In genomic region chr2:132091749-132092148, GRCm38 (mm10) we compare ENCODE assay signal across 24 mouse cellular contexts. TPM values are rescaled to one million over a fixed set of nuclear protein-coding genes. Genes with fewer than 3 reads are reported as not detected.
A peak's percentile ranks its signal among the peaks of the same experiment; 100 is the strongest.
DNase-seq lines count a peak whose midpoint lies in the region; ATAC-seq and TF ChIP-seq lines count a peak whose summit lies in the region.
"Had no signal": no experiment of that assay in that cellular context is flagged by ENCODE, and none has a peak within 500 bp of the region (broad histone marks: within the 10 kb centered on the region; RNA-seq: fewer than 3 reads in every experiment).

No protein-coding gene starts in this region.

- peak; percentile 52 for DNase-seq in liver, adult 2 months (ENCODE audit: extremely low read depth, low read depth, low spot score)
- no peak for DNase-seq in G1E (ENCODE audit: low spot score)
- DNase-seq in layer of hippocampus, adult 2 months (ENCODE audit: low spot score in 2 of 2) = no peak
- DNase-seq in thymus, adult 2 months = no peak
- DNase-seq: adrenal gland, postnatal 25 days; cerebellum, adult 2 months; heart, adult 11 months; heart, postnatal 36 days; kidney, adult 9 months; kidney, postnatal 36 days; lung, adult 2 months; lung, postnatal 36 days; right cerebral cortex, adult 18-20 months; spleen, adult 18-20 months had no signal

- H3K27me3 ChIP-seq in liver, adult 2 months (ENCODE audit: control insufficient read depth, insufficient read depth, low read length) = no peaks in the 10 kb centered on the region
- H3K27me3 ChIP-seq in liver, embryonic 12.5 days (replicated peaks) = no peaks in the 10 kb centered on the region
- no peaks in the 10 kb centered on the region for H3K27me3 ChIP-seq in G1E (ENCODE audit: insufficient read depth, low read length)
- H3K27me3 ChIP-seq in thymus, adult 2 months (ENCODE audit: control insufficient read depth, insufficient read depth, low read length) = no peaks in the 10 kb centered on the region
- H3K27me3 ChIP-seq in heart, embryonic 12.5 days (replicated peaks) = no peaks in the 10 kb centered on the region
- H3K27me3 ChIP-seq: forebrain, embryonic 12.5 days; limb, embryonic 12.5 days; midbrain, embryonic 12.5 days; neural tube, embryonic 13.5 days had no signal

- H3K9me3 ChIP-seq in liver, embryonic 12.5 days (replicated peaks) = no peaks in the 10 kb centered on the region
- H3K9me3 ChIP-seq in G1E (replicated peaks) = no peaks in the 10 kb centered on the region
- H3K9me3 ChIP-seq in heart, embryonic 12.5 days (replicated peaks) = no peaks in the 10 kb centered on the region
- H3K9me3 ChIP-seq: embryonic facial prominence, embryonic 10.5 days; forebrain, embryonic 12.5 days; limb, embryonic 12.5 days; midbrain, embryonic 12.5 days; neural tube, embryonic 13.5 days had no signal

- peaks cover 5% of the 10 kb centered on the region; the same call in 1 of the 2 replicates for H3K36me3 ChIP-seq in liver, adult 2 months (ENCODE audit: control insufficient read depth, insufficient read depth, low read length)
- peaks cover 7% of the 10 kb centered on the region; the same call in 1 of the 2 replicates for H3K36me3 ChIP-seq in liver, embryonic 12.5 days
- H3K36me3 ChIP-seq in G1E (replicated peaks) = peaks cover 43% of the 10 kb centered on the region
- H3K36me3 ChIP-seq in thymus, adult 2 months (ENCODE audit: control insufficient read depth, insufficient read depth, low read length) = peaks cover 13% of the 10 kb centered on the region; the same call in 1 of the 2 replicates
- H3K36me3 ChIP-seq in heart, embryonic 12.5 days = peaks cover 16% of the 10 kb centered on the region

- ATAC-seq in liver, embryonic 12.5 days = no peak
- ATAC-seq in G1E (ENCODE audit: extremely low read depth, insufficient number of reproducible peaks, low FRiP score, poor library complexity, severe bottlenecking) = 0 out of 2 replicates have a peak, but pooled peaks have one; percentile 25
- peak; percentile 45; the same call in 1 of the 2 replicates for ATAC-seq in granulocyte monocyte progenitor cell, adult 5-6 weeks (replicated peaks; ENCODE audit: poor library complexity, severe bottlenecking)
- peak; percentile 40 for ATAC-seq in megakaryocyte progenitor cell, adult 5-6 weeks (replicated peaks; ENCODE audit: poor library complexity)
- ATAC-seq in heart, embryonic 12.5 days (ENCODE audit: insufficient number of reproducible peaks, low FRiP score) = no peak
- ATAC-seq: hindbrain, postnatal 0 days had no signal

- TF ChIP-seq POLR2A in liver, adult 2 months (IDR thresholded peaks at IDR 0.05; ENCODE audit: extremely low read depth, insufficient read depth, low read length) = no peak
- no peak for TF ChIP-seq POLR2A in thymus, adult 2 months (IDR thresholded peaks at IDR 0.05; ENCODE audit: control insufficient read depth, extremely low read depth, insufficient read depth, low read length, poor library complexity)

- H3K79me2 ChIP-seq in liver, adult 2 months (ENCODE audit: control insufficient read depth, insufficient read depth, low read length) = peaks cover 5% of the 10 kb centered on the region; the same call in 1 of the 2 replicates

- no peak overlapping the region for H3K9ac ChIP-seq in liver, adult 2 months (ENCODE audit: low read depth, low read length)
- no peak overlapping the region for H3K9ac ChIP-seq in liver, embryonic 12.5 days
- no peak overlapping the region for H3K9ac ChIP-seq in heart, embryonic 12.5 days
- H3K9ac ChIP-seq: forebrain, embryonic 12.5 days; limb, embryonic 12.5 days; midbrain, embryonic 12.5 days; neural tube, embryonic 13.5 days had no signal

- no peak overlapping the region for H3K4me2 ChIP-seq in liver, embryonic 12.5 days
- H3K4me2 ChIP-seq in heart, embryonic 12.5 days = no peak overlapping the region
- H3K4me2 ChIP-seq: forebrain, embryonic 12.5 days; limb, embryonic 12.5 days; midbrain, embryonic 12.5 days; neural tube, embryonic 13.5 days had no signal

- no peak for TF ChIP-seq CTCF in liver, adult 2 months (IDR thresholded peaks at IDR 0.05; ENCODE audit: low read depth, low read length)
- no peak for TF ChIP-seq CTCF in G1E (IDR thresholded peaks at IDR 0.05; ENCODE audit: low read depth, low read length)
- TF ChIP-seq CTCF in layer of hippocampus, adult 2 months (conservative IDR thresholded peaks at IDR 0.05) = no peak
- no peak for TF ChIP-seq CTCF in thymus, adult 2 months (IDR thresholded peaks at IDR 0.05; ENCODE audit: borderline replicate concordance, control insufficient read depth, extremely low read depth, insufficient read depth, low read length, poor library complexity)

- no peak overlapping the region for H3K4me3 ChIP-seq in liver, adult 2 months (ENCODE audit: insufficient read depth, low read depth, low read length)
- no peak overlapping the region for H3K4me3 ChIP-seq in liver, embryonic 12.5 days
- no peak overlapping the region for H3K4me3 ChIP-seq in G1E (ENCODE audit: low read depth, low read length)
- no peak overlapping the region for H3K4me3 ChIP-seq in layer of hippocampus, adult 2 months
- H3K4me3 ChIP-seq in thymus, adult 2 months (ENCODE audit: control insufficient read depth, insufficient read depth, low read length) = no peak overlapping the region
- no peak overlapping the region for H3K4me3 ChIP-seq in heart, embryonic 12.5 days
- H3K4me3 ChIP-seq: embryonic facial prominence, embryonic 10.5 days; forebrain, embryonic 12.5 days; limb, embryonic 12.5 days; midbrain, embryonic 12.5 days; neural tube, embryonic 13.5 days had no signal

- H3K27ac ChIP-seq in liver, adult 2 months (replicated peaks; ENCODE audit: insufficient read depth, low read depth, low read length) = peak overlapping the region; percentile 67
- H3K27ac ChIP-seq in liver, embryonic 12.5 days = no peak overlapping the region
- H3K27ac ChIP-seq in layer of hippocampus, adult 2 months = no peak overlapping the region
- H3K27ac ChIP-seq in thymus, adult 2 months (ENCODE audit: control insufficient read depth, insufficient read depth, low read length) = no peak overlapping the region
- H3K27ac ChIP-seq in heart, embryonic 12.5 days (ENCODE audit: poor library complexity, severe bottlenecking) = no peak overlapping the region
- H3K27ac ChIP-seq: embryonic facial prominence, embryonic 10.5 days; forebrain, embryonic 12.5 days; hindbrain, postnatal 0 days; limb, embryonic 12.5 days; midbrain, embryonic 12.5 days; neural tube, embryonic 13.5 days had no signal

- 35% methylated on average over 4 of the region's 4 CpGs for WGBS in liver, adult 2 months
- 47% methylated on average over 4 of the region's 4 CpGs for WGBS in liver, embryonic 12.5 days (ENCODE audit: insufficient replicate concordance)
- 48% methylated on average over 4 of the region's 4 CpGs for WGBS in thymus, adult 2 months
- 67% methylated on average over 4 of the region's 4 CpGs for WGBS in heart, embryonic 12.5 days

- H3K4me1 ChIP-seq in liver, adult 2 months (ENCODE audit: control insufficient read depth, insufficient read depth, low read length) = peaks cover 15% of the 10 kb centered on the region
- peaks cover 28% of the 10 kb centered on the region for H3K4me1 ChIP-seq in liver, embryonic 12.5 days
- H3K4me1 ChIP-seq in G1E (ENCODE audit: insufficient read depth, low read depth, low read length) = peaks cover 14% of the 10 kb centered on the region
- H3K4me1 ChIP-seq in thymus, adult 2 months (replicated peaks; ENCODE audit: control insufficient read depth, insufficient read depth, low read length) = peaks cover 4% of the 10 kb centered on the region; the same call in 1 of the 2 replicates
- H3K4me1 ChIP-seq in heart, embryonic 12.5 days (replicated peaks) = peaks cover 13% of the 10 kb centered on the region
- H3K4me1 ChIP-seq: forebrain, embryonic 12.5 days; midbrain, embryonic 12.5 days; neural tube, embryonic 13.5 days had no signal

RNA-seq across cellular contexts. Expression of gene Slc23a2, which starts 53.2 kb away (rescaled TPM):
- 14.8 and 20.5 TPM in 2 replicates for total RNA-seq in liver, adult 2 months (2014; rRNA removed)
- polyA plus RNA-seq in liver, adult 2 months (2012; rRNA removed) = 7.0 and 12.7 TPM in 2 replicates
- polyA plus RNA-seq in liver, embryonic 12.5 days (2016; fragmentation: Nextera tagmentation; extraction: Ambion mirVana) = 3.0 and 5.1 TPM in 2 replicates
- total RNA-seq in G1E (2014; fragmentation: Nextera tagmentation) (8.5 and 12.5 TPM in 2 replicates), G1E (2017) (6.9 and 13.4 TPM in 2 replicates)
- 2.1 and 2.6 TPM in 2 replicates for polyA plus RNA-seq in G1E (2012)
- total RNA-seq in granulocyte monocyte progenitor cell, adult 5-6 weeks (2014; fragmentation: Nextera tagmentation) = 4.5 and 12.5 TPM in 2 replicates
- total RNA-seq in granulocyte monocyte progenitor cell, adult 5-6 weeks (2017) = 5.6 and 17.1 TPM in 2 replicates
- total RNA-seq in megakaryocyte progenitor cell, adult 5-6 weeks (2015) = 5.4 and 6.7 TPM in 2 replicates
- total RNA-seq in megakaryocyte progenitor cell, adult 5-6 weeks (2017) = 7.4 and 25.7 TPM in 2 replicates
- total RNA-seq in layer of hippocampus, adult 2 months (2021) = 10 to 100 TPM; 93.1 to 96.0 TPM
- polyA plus RNA-seq in thymus, adult 2 months (2012; rRNA removed) = 50.8 and 51.7 TPM in 2 replicates
- polyA plus RNA-seq in heart, embryonic 12.5 days (2016; fragmentation: Nextera tagmentation; extraction: Ambion mirVana) = 10.1 and 12.1 TPM in 2 replicates

Comparison
In these comparisons a context has a peak if more than half of its experiments do, and no peak if none do; other contexts are left out.
1. ATAC-seq: peak in G1E (single experiment), granulocyte monocyte progenitor cell, adult 5-6 weeks (single experiment) and megakaryocyte progenitor cell, adult 5-6 weeks (single experiment); none in liver, embryonic 12.5 days (single experiment) and heart, embryonic 12.5 days (single experiment).